Mouse (Mus musculus) liver, embryonic 11.5 days (tissue): ENCODE results near the gene Igfals. TPM values are rescaled to one million over a fixed set of nuclear protein-coding genes. Genes with fewer than 3 reads are reported as not detected.

Experiments
- ATAC-seq: fragments of 200-750 bp; cut with Nextera tagmentation; replicated peaks from 2 replicates; pipeline ENCODE4 v1.8.0; 2017; ENCODE audit warnings: moderate number of reproducible peaks, mild to moderate bottlenecking, moderate TSS enrichment, moderate library complexity; ENCODE audit not compliant: low FRiP score
- DNase-seq: peaks from one replicate; pipeline ENCODE4 v3.0.0-alpha.2; 2017; ENCODE audit warnings: low spot score
- H3K27ac ChIP-seq: fragments of 300-500 bp; sonication (generic); 2 replicates; pipeline ENCODE4 v1.5.1; 2014; ENCODE audit warnings: mild to moderate bottlenecking, low read depth, low read length, control low read depth
- H3K27me3 ChIP-seq: fragments of 300-500 bp; sonication (generic); replicated peaks from 2 replicates; pipeline ENCODE4 v1.6.1; 2014; ENCODE audit warnings: low read length, mixed read lengths; ENCODE audit not compliant: control insufficient read depth, insufficient read depth
- H3K36me3 ChIP-seq: fragments of 300-500 bp; sonication (generic); 2 replicates; pipeline ENCODE4 v1.6.1; 2014; ENCODE audit warnings: mild to moderate bottlenecking, low read length, moderate library complexity, mixed read lengths; ENCODE audit not compliant: control insufficient read depth, insufficient read depth
- H3K4me1 ChIP-seq: fragments of 300-500 bp; sonication (generic); replicated peaks from 2 replicates; pipeline ENCODE4 v1.6.1; 2014; ENCODE audit warnings: low read length, mixed read lengths; ENCODE audit not compliant: control insufficient read depth, insufficient read depth
- H3K4me2 ChIP-seq: fragments of 300-500 bp; sonication (generic); 2 replicates; pipeline ENCODE4 v1.6.1; 2014; ENCODE audit warnings: mild to moderate bottlenecking, control low read depth, moderate library complexity
- H3K4me3 ChIP-seq: fragments of 300-500 bp; sonication (generic); 2 replicates; pipeline ENCODE4 v1.5.1; 2014; ENCODE audit warnings: low read depth, low read length, control low read depth
- H3K9ac ChIP-seq: fragments of 300-500 bp; sonication (generic); 2 replicates; pipeline ENCODE4 v1.6.1; 2014; ENCODE audit warnings: low read depth, low read length, control low read depth
- H3K9me3 ChIP-seq: fragments of 300-500 bp; sonication (generic); 2 replicates; pipeline ENCODE4 v1.6.1; 2016; ENCODE audit warnings: low read length, inconsistent platforms, mixed read lengths; ENCODE audit not compliant: control insufficient read depth
- WGBS: fragments of 180-500 bp; shearing (Covaris S2); extraction: QIAGEN DNeasy Blood & Tissue Kit; methylation state at CpG from one replicate; pipeline ENCODE4 v1.1.7; 2014; 5-methylcytosine and 5-hydroxymethylcytosine counted together
- polyA plus RNA-seq: library from polyadenylated mRNA; unstranded; fragments of >200 nt; fragmentation: Nextera tagmentation; extraction: Ambion mirVana; gene quantifications from 2 replicates; pipeline ENCODE4 v1.2.1, GENCODE M21; 2014

Gene Igfals
- polyA plus RNA-seq, result 4.3 and 4.9 TPM in 2 replicates

- H3K4me3 ChIP-seq, result no peak within 1 kb of the TSS
- no peaks in the 10 kb centered on the region for H3K4me1 ChIP-seq
- H3K9ac ChIP-seq, result no peak within 1 kb of the TSS
- H3K4me2 ChIP-seq, result no peak within 1 kb of the TSS
- H3K9me3 ChIP-seq, result no peaks in the 10 kb centered on the region
- WGBS, result 86% methylated on average over 8 of the region's 8 CpGs
- DNase-seq (no peak), ATAC-seq (no peak)
- peaks cover 5% of the 10 kb centered on the region; the same call in 1 of the 2 replicates for H3K36me3 ChIP-seq
- no peaks in the 10 kb centered on the region for H3K27me3 ChIP-seq
- H3K27ac ChIP-seq, result no peak within 1 kb of the TSS
Measured at GRCm38 (mm10) chr17:24865776-24866175, at the start of gene Igfals. TSS of gene Igfals (plus strand) at chr17:24865997.

- Histone ChIP-seq H3K4me3 (no peak overlapping the region), H3K4me2 (no peak overlapping the region), H3K4me1 (no peaks in the 10 kb centered on the region; the same call in 1 of the 2 replicates), H3K9ac (no peak overlapping the region), H3K27ac (no peak overlapping the region), H3K9me3 (no peaks in the 10 kb centered on the region), H3K36me3 (no peaks in the 10 kb centered on the region), H3K27me3 (no peaks in the 10 kb centered on the region)
- ATAC-seq (no peak), DNase-seq (no peak)
- WGBS, result 28% methylated on average over 1 of the region's 1 CpGs
Measured at GRCm38 (mm10) chr17:24817503-24817902, 48.3 kb upstream of the Igfals start.

GRCm38 (mm10) chr17:24818172-24818571 lies 47.6 kb upstream of the Igfals start:
- H3K4me1 ChIP-seq, result no peaks in the 10 kb centered on the region
- WGBS, result 48% methylated on average over 6 of the region's 6 CpGs
- no peak overlapping the region for H3K4me2 ChIP-seq
- H3K27me3 ChIP-seq, result no peaks in the 10 kb centered on the region
- no peaks in the 10 kb centered on the region for H3K36me3 ChIP-seq
- no peak for DNase-seq
- no peak overlapping the region for H3K9ac ChIP-seq
- H3K4me3 ChIP-seq, result no peak overlapping the region
- no peaks in the 10 kb centered on the region for H3K9me3 ChIP-seq
- no peak for ATAC-seq
- H3K27ac ChIP-seq, result no peak overlapping the region

- H3K27me3 ChIP-seq, result no peaks in the 10 kb centered on the region
- H3K4me3 ChIP-seq, result no peak overlapping the region
- H3K36me3 ChIP-seq, result no peaks in the 10 kb centered on the region
- H3K9me3 ChIP-seq, result no peaks in the 10 kb centered on the region
- no peaks in the 10 kb centered on the region for H3K4me1 ChIP-seq
- no peak for ATAC-seq
- H3K27ac ChIP-seq, result no peak overlapping the region
- 46% methylated on average over 2 of the region's 2 CpGs for WGBS
- no peak overlapping the region for H3K9ac ChIP-seq
- H3K4me2 ChIP-seq, result no peak overlapping the region
- no peak for DNase-seq
Measured at GRCm38 (mm10) chr17:24819469-24819868, 46.3 kb upstream of the Igfals start.

GRCm38 (mm10) chr17:24821351-24822280 lies 44.2 kb upstream of the Igfals start:
- DNase-seq (no peak), ATAC-seq (no peak)
- Histone ChIP-seq H3K9ac (no peak overlapping the region), H3K27ac (no peak overlapping the region), H3K4me3 (no peak overlapping the region), H3K4me1 (no peaks in the 10 kb centered on the region), H3K4me2 (no peak overlapping the region), H3K9me3 (no peaks in the 10 kb centered on the region), H3K27me3 (0 out of 2 replicates have a peak, but pooled peaks cover 2% of the 10 kb centered on the region), H3K36me3 (no peaks in the 10 kb centered on the region)
- 53% methylated on average over 3 of the region's 3 CpGs for WGBS

GRCm38 (mm10) chr17:24839842-24840241 lies 26.0 kb upstream of the Igfals start, which contains the start of gene Hagh:
TSS of gene Hagh (plus strand) at chr17:24840143.
- DNase-seq (no peak), ATAC-seq (no peak)
- H3K27ac ChIP-seq, result no peak within 1 kb of the TSS
- no peak within 1 kb of the TSS for H3K4me3 ChIP-seq
- H3K4me1 ChIP-seq, result no peaks in the 10 kb centered on the region
- no peaks in the 10 kb centered on the region for H3K9me3 ChIP-seq
- no peaks in the 10 kb centered on the region for H3K27me3 ChIP-seq
- H3K4me2 ChIP-seq, result no peak within 1 kb of the TSS
- no peak within 1 kb of the TSS for H3K9ac ChIP-seq
- WGBS, result 69% methylated on average over 8 of the region's 8 CpGs
- H3K36me3 ChIP-seq, result no peaks in the 10 kb centered on the region

GRCm38 (mm10) chr17:24840341-24840740 lies 25.5 kb upstream of the Igfals start:
- DNase-seq, result no peak
- Histone ChIP-seq H3K36me3 (no peaks in the 10 kb centered on the region), H3K9me3 (no peaks in the 10 kb centered on the region), H3K27me3 (no peaks in the 10 kb centered on the region), H3K4me2 (no peak overlapping the region), H3K4me1 (no peaks in the 10 kb centered on the region), H3K27ac (no peak overlapping the region), H3K4me3 (no peak overlapping the region), H3K9ac (no peak overlapping the region)
- ATAC-seq, result no peak
- WGBS, result 55% methylated on average over 5 of the region's 5 CpGs

- ATAC-seq (no peak), DNase-seq (no peak)
- Histone ChIP-seq H3K27me3 (no peaks in the 10 kb centered on the region), H3K4me2 (no peak overlapping the region), H3K9me3 (no peaks in the 10 kb centered on the region), H3K4me3 (no peak overlapping the region), H3K9ac (no peak overlapping the region), H3K36me3 (no peaks in the 10 kb centered on the region), H3K4me1 (no peaks in the 10 kb centered on the region), H3K27ac (no peak overlapping the region)
- WGBS, result 58% methylated on average over 4 of the region's 4 CpGs
Measured at GRCm38 (mm10) chr17:24841133-24841532, 24.7 kb upstream of the Igfals start.

GRCm38 (mm10) chr17:24842631-24843030 lies 23.2 kb upstream of the Igfals start:
- Histone ChIP-seq H3K9ac (no peak overlapping the region), H3K4me3 (no peak overlapping the region), H3K4me2 (no peak overlapping the region), H3K27ac (no peak overlapping the region), H3K36me3 (no peaks in the 10 kb centered on the region), H3K9me3 (no peaks in the 10 kb centered on the region), H3K4me1 (no peaks in the 10 kb centered on the region), H3K27me3 (no peaks in the 10 kb centered on the region)
- no peak for DNase-seq
- no peak for ATAC-seq
- WGBS, result 46% methylated on average over 2 of the region's 2 CpGs
